Mouse (Mus musculus): ENCODE results near the gene Fam198b.

Fam198b gene

GRCm38 (mm10) chr3:79983961-79984419 is 99.7 kb downstream of the Fam198b start:
- no peak for DNase-seq (ENCODE audit: low spot score)

DNA sequence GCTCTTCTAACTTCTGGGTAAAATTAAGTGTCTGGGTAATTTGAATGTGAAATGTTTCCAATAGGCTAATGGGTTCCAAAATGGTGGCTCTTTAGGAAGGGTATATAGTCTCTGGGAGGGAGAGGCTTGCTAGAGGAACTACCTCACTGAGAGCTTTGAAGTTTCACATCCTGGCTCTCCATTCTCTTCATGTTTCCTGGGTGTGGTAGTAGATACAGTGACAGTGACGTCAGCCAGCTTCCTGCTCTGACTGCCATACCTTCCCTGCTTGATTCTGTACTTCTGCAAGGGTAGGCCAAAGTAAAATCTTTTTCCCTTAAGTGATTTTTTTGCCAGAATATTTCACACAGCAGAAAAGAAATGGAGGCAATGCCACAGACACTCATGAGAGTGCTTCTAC is 100.2 kb downstream of the Fam198b start:
- no peak for DNase-seq (ENCODE audit: low spot score)

DNA sequence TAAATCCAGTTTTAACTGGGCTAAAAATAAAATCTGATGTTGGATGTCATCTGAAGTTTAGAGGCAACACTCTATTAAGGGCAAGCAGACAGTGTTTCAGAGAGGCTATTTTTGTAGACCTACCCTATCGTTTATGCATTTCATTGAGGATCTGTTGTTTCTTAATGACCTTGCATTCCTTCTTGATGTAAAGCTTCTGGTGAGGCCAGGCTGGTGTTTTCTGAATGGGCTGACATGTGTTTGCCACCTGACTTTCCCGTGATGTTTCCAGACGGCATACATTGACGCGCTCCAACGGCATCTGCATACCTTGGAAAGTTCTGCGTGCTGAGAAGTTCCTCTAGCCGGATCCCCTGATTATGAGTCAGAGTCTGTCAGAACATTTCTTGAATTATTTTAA is 104.9 kb downstream of the Fam198b start:
- DNase-seq (ENCODE audit: low spot score): no peak

GRCm38 (mm10) chr3:79989911-79990310 is 105.6 kb downstream of the Fam198b start:
- DNase-seq (ENCODE audit: low spot score): no peak

GRCm38 (mm10) chr3:79990480-79990879 is 106.1 kb downstream of the Fam198b start:
- DNase-seq (ENCODE audit: low spot score): no peak

DNA sequence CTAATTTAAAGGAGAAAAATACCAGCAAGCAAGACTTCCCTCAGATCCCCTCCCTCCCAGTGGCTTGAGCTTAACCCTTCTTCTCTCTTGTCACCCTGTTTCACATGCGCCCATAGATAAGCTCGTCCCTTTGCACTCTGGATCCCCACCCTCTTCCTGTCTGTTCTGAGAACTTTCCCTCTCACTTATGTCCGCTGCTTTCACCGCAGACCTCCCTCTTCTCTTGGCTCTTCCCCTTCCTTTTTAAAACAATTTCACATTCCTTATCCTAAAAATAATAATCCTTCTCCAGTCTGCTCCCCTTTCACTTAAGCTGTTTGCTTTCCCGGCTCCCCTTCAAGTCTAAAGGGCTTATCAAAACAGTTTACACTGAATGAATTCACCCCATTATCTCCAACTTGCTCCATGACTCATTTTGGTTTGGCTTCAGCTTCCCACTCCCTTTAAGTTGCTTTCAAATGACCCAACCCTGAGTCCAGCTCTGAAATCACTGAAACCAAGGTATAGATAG is 109.8 kb downstream of the Fam198b start:
- DNase-seq (ENCODE audit: low spot score): no peak

DNA sequence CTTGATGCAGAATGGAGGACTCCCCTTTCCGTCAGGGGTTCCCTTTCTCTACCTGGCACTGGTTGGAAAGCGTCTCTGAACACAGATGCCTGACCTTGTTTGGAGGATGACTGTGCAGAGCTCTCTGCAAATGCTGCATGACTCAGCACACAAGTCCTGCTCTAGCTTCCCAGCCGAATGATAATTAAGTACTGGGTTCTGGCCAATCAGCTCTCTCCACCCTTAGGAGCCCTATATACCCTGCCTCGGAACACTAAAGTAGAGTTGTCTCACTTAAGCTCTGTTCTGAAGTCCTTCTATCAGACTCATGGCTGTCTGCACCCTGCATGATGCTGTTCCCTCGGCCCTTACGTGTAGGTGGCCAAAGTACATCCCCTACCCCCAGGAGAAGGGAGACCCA is 111.4 kb downstream of the Fam198b start:
- DNase-seq (ENCODE audit: low spot score): no peak
